Mouse (Mus musculus): Measurements from ENCODE around the gene 0610037L13Rik. TPM values are rescaled to one million over a fixed set of nuclear protein-coding genes. Genes with fewer than 3 reads are reported as not detected.
A peak's percentile ranks its signal among the peaks of the same experiment; 100 is the strongest.

0610037L13Rik gene
- 152 and 153 TPM in 2 replicates for polyA plus RNA-seq (2015; fragmentation: Nextera tagmentation; extraction: Ambion mirVana)

DNA sequence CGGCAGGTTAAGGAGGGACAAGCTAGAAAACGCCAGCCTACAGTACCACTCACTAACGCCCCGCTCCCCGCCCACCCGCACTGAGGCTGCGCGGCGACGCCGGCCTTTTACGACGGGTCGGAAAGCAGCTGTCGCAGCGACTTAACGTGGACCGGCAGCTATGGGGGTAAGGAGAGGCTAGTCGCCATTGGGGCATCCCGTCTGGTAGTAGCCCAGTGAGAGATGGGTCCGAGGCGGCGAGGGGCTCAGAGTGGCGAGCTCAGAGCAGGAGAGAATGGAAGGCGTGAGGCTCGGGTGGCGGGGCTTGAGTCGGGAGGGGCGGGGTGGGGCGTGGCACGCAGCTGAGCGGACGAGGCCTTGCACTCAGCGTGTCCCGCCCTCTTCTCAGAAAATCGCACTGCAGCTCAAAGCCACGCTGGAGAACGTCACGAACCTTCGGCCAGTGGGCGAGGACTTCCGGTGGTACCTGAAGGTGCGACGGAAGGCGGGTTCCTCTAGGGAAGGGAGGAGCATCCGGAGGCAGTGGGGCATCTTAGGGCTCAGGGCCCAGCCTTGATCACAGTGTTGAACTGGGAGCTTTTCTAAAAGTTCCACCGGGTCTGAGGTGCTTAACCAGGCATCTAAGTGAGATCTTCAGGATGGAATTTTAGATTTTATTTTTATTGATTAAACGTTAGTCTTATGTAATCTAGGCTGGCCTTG, at the start of gene 0610037L13Rik:
Gene 0610037L13Rik, plus strand, starts transcription at position 83 of the 702 bp plus-strand sequence.
- WGBS = under 1% methylated on average over 48 of the region's 48 CpGs
- H3K9ac ChIP-seq = peak within 1 kb of the TSS; percentile 55
- no peaks in the 10 kb centered on the region for H3K27me3 ChIP-seq
- H3K36me3 ChIP-seq = peaks cover 50% of the 10 kb centered on the region
- H3K27ac ChIP-seq = peak within 1 kb of the TSS; percentile 96
- peak within 1 kb of the TSS; percentile 84 for H3K4me2 ChIP-seq
- H3K4me1 ChIP-seq = peaks cover 18% of the 10 kb centered on the region
- H3K9me3 ChIP-seq = no peaks in the 10 kb centered on the region
- H3K4me3 ChIP-seq = peak within 1 kb of the TSS; percentile 65
- ATAC-seq (ENCODE audit: insufficient number of reproducible peaks, low FRiP score, low TSS enrichment, low read depth) = peak; percentile 92

DNA sequence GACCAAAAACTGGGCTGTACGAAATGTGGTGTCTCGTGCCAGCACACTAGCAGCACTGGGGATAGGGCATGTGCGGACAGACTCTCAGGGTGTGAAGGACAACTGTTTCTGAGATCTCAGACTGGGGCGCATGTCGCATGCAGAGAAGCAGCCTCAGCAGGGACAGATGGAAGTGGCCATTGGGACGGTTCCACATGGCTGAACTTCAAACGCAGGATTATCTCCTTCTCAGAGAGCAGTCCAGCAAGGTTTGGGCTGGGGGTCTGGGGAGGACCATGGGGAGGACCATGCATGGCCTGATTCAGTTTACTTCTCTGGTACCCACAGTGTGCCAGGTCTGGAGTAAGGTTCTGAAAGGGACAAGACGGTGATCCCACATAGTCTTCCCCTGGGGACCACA, 45.9 kb upstream of the 0610037L13Rik start:
- 91% methylated on average over 8 of the region's 8 CpGs for WGBS
- no peaks in the 10 kb centered on the region for H3K9me3 ChIP-seq
- no peak for ATAC-seq (ENCODE audit: insufficient number of reproducible peaks, low FRiP score, low TSS enrichment, low read depth)
- H3K4me1 ChIP-seq = 0 out of 2 replicates have a peak, but pooled peaks cover 5% of the 10 kb centered on the region
- no peak overlapping the region for H3K4me3 ChIP-seq
- H3K9ac ChIP-seq = no peak overlapping the region
- no peak overlapping the region for H3K27ac ChIP-seq
- H3K4me2 ChIP-seq = no peak overlapping the region
- H3K27me3 ChIP-seq = peaks cover 15% of the 10 kb centered on the region
- H3K36me3 ChIP-seq = no peaks in the 10 kb centered on the region

DNA sequence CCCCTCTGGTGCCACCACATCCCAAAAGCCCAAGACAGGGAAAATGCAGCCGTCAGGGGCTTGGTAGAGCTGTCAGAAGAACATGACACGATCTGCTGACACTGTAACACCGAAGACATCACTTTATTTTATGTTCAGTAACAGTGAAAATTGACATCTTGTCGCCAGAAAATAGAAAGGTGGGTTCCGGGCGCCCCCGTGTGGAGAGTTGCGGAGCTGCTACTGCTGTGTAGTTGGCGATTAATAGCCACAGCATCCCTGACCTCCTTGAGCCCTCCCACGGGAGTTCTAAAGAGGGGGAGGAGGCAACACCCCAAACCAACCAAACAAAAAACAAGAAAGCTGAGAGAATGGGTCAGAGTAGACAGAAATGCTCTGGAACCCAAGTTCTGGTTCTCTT, 44.6 kb upstream of the 0610037L13Rik start:
- 2% methylated on average over 10 of the region's 10 CpGs for WGBS
- Histone ChIP-seq H3K4me2 (no peak overlapping the region), H3K36me3 (no peaks in the 10 kb centered on the region), H3K27ac (no peak overlapping the region), H3K4me3 (no peak overlapping the region), H3K27me3 (peaks cover 15% of the 10 kb centered on the region), H3K4me1 (0 out of 2 replicates have a peak, but pooled peaks cover 5% of the 10 kb centered on the region), H3K9ac (no peak overlapping the region), H3K9me3 (no peaks in the 10 kb centered on the region)
- ATAC-seq (ENCODE audit: insufficient number of reproducible peaks, low FRiP score, low TSS enrichment, low read depth) = no peak

DNA sequence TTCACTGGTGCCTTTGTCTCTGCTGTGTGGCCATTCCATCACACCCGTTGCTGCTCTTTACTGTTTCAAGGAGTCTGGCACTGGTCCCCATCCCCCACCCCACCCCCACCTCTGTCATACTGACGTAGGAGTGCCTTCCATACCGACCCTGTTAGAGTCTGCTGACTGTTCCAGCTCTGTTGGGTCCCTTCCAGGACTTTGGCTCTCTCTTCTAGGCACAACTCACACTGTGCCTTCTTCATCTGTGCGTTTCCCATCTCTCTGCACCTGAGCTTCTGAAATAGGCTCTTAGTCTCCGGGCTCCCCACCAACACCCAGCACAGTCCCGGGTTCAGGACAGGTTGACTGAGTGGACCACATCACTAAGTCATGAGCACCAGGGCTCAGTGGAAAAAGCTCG, 42.8 kb upstream of the 0610037L13Rik start:
- 76% methylated on average over 7 of the region's 7 CpGs for WGBS
- Histone ChIP-seq H3K27ac (no peak overlapping the region), H3K9me3 (no peaks in the 10 kb centered on the region), H3K9ac (no peak overlapping the region), H3K4me2 (no peak overlapping the region), H3K4me1 (0 out of 2 replicates have a peak, but pooled peaks cover 5% of the 10 kb centered on the region), H3K4me3 (no peak overlapping the region), H3K36me3 (no peaks in the 10 kb centered on the region), H3K27me3 (peaks cover 15% of the 10 kb centered on the region)
- no peak for ATAC-seq (ENCODE audit: insufficient number of reproducible peaks, low FRiP score, low TSS enrichment, low read depth)

DNA sequence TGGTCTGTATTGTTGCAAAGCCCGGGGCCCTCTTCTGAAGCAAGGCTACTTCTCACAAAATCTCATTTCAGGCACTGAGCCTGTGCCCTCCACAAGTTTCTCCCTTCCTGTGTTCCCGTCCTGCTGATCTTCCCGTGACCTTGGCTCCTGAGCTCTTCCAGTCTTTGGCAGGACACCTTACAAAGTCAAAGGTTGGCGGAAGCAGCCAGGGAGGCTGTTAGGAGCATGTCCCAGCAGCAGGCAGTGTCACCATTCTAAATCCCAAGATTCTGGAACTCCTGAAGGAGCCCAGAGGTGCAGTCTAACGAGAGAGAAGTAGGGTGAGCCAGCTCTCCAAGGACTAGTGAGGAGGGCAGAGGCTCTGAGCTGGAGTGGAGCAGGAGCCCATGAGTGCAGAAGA, 41.1 kb upstream of the 0610037L13Rik start:
- H3K9me3 ChIP-seq = no peaks in the 10 kb centered on the region
- 75% methylated on average over 5 of the region's 5 CpGs for WGBS
- ATAC-seq (ENCODE audit: insufficient number of reproducible peaks, low FRiP score, low TSS enrichment, low read depth) = no peak
- no peak overlapping the region for H3K9ac ChIP-seq
- H3K36me3 ChIP-seq = no peaks in the 10 kb centered on the region
- 0 out of 2 replicates have a peak, but pooled peaks cover 5% of the 10 kb centered on the region for H3K4me1 ChIP-seq
- H3K4me2 ChIP-seq = no peak overlapping the region
- no peak overlapping the region for H3K27ac ChIP-seq
- H3K27me3 ChIP-seq = peaks cover 15% of the 10 kb centered on the region
- no peak overlapping the region for H3K4me3 ChIP-seq

DNA sequence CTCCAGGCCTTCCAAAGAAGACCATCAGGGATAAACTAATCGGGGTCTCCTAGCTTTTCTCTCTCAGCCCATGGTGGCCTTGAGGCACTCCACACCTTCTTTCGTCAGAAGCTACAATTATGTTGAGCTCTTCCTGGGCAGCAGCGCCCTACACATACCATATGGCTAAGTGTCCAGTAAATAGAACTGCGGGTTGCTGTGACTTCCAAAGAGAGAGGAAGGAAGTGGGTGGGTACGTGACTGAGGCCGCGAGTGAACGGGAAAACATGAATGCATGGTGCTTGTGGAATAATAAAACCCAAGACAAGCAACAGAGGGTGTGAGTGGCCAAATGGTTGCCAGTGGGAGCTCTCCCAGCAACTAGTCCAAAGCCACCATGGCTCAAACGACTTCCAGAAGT, 40.0 kb upstream of the 0610037L13Rik start:
- Histone ChIP-seq H3K4me1 (0 out of 2 replicates have a peak, but pooled peaks cover 5% of the 10 kb centered on the region), H3K9ac (no peak overlapping the region), H3K4me2 (no peak overlapping the region), H3K9me3 (no peaks in the 10 kb centered on the region), H3K27ac (no peak overlapping the region), H3K27me3 (peaks cover 15% of the 10 kb centered on the region), H3K36me3 (no peaks in the 10 kb centered on the region), H3K4me3 (no peak overlapping the region)
- 63% methylated on average over 9 of the region's 9 CpGs for WGBS
- no peak for ATAC-seq (ENCODE audit: insufficient number of reproducible peaks, low FRiP score, low TSS enrichment, low read depth)

DNA sequence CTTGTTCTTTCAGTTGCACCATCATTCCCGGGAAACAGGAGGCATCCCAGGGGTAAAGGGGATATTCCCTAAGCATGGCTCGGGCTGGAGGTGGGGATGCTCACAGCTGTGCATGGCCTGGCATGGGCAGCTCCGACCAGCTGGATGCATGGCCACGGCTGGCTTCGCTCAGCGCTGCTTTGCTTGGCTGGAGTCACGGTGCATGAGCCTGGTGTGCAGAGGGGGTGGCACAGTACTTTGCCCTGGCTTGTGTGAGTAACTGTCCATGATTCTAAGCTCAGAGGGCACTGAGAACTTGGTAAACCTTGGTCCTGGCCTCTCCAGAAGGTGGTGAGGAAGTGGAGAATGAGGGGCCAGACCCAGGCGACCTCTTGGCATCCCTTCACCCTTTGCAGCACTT, 39.5 kb upstream of the 0610037L13Rik start:
- no peak overlapping the region for H3K4me2 ChIP-seq
- no peaks in the 10 kb centered on the region for H3K9me3 ChIP-seq
- H3K4me3 ChIP-seq = no peak overlapping the region
- no peak overlapping the region for H3K27ac ChIP-seq
- ATAC-seq (ENCODE audit: insufficient number of reproducible peaks, low FRiP score, low TSS enrichment, low read depth) = no peak
- H3K27me3 ChIP-seq = peaks cover 15% of the 10 kb centered on the region
- H3K36me3 ChIP-seq = no peaks in the 10 kb centered on the region
- 0 out of 2 replicates have a peak, but pooled peaks cover 5% of the 10 kb centered on the region for H3K4me1 ChIP-seq
- WGBS = 89% methylated on average over 8 of the region's 8 CpGs
- H3K9ac ChIP-seq = no peak overlapping the region

DNA sequence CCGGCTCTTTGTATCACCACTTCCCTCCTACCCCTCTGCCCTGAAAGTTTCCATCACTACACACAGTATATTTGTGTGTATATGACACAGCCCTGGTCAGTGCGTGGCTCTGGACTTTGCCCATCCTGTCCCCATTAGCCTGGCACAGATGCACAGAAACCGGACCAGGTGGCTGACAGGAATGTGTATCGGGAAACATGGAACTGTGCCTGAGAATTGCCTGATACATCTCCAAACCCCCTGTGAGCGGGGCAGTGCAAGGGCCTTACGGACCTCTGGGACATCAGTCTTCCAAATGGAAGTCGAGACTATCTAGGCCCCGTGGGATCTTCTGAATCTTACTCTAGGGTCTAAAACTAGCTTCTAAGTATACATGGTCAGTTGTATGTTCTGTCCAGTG, 36.3 kb upstream of the 0610037L13Rik start:
- Histone ChIP-seq H3K36me3 (no peaks in the 10 kb centered on the region), H3K4me1 (no peaks in the 10 kb centered on the region), H3K27me3 (no peaks in the 10 kb centered on the region), H3K9me3 (no peaks in the 10 kb centered on the region), H3K4me3 (no peak overlapping the region), H3K27ac (no peak overlapping the region), H3K9ac (no peak overlapping the region), H3K4me2 (no peak overlapping the region)
- 88% methylated on average over 8 of the region's 8 CpGs for WGBS
- no peak for ATAC-seq (ENCODE audit: insufficient number of reproducible peaks, low FRiP score, low TSS enrichment, low read depth)

DNA sequence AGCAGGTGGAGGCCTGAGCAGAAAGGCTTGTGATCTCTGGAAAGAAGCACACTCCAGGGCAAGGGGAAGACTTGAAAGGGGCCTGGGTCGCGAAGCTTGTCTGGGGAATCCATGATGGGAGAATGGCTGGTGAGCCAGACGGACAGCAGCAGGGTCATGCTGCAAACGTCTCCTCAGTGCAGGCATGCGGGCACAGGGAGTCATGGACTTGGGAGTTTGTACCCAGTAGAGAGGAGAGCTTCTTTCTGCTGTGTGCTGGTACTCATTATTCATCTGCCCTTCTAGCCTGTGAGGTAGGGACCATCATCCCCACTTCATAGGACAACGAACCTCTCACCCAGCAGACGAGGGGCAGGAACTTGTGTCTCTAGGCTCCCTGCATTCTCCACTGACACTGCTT, 35.8 kb upstream of the 0610037L13Rik start:
- 88% methylated on average over 7 of the region's 7 CpGs for WGBS
- no peak overlapping the region for H3K4me2 ChIP-seq
- no peak overlapping the region for H3K4me3 ChIP-seq
- no peaks in the 10 kb centered on the region for H3K36me3 ChIP-seq
- H3K27me3 ChIP-seq = no peaks in the 10 kb centered on the region
- H3K9me3 ChIP-seq = no peaks in the 10 kb centered on the region
- H3K27ac ChIP-seq = no peak overlapping the region
- no peak overlapping the region for H3K9ac ChIP-seq
- no peak for ATAC-seq (ENCODE audit: insufficient number of reproducible peaks, low FRiP score, low TSS enrichment, low read depth)
- no peaks in the 10 kb centered on the region for H3K4me1 ChIP-seq

DNA sequence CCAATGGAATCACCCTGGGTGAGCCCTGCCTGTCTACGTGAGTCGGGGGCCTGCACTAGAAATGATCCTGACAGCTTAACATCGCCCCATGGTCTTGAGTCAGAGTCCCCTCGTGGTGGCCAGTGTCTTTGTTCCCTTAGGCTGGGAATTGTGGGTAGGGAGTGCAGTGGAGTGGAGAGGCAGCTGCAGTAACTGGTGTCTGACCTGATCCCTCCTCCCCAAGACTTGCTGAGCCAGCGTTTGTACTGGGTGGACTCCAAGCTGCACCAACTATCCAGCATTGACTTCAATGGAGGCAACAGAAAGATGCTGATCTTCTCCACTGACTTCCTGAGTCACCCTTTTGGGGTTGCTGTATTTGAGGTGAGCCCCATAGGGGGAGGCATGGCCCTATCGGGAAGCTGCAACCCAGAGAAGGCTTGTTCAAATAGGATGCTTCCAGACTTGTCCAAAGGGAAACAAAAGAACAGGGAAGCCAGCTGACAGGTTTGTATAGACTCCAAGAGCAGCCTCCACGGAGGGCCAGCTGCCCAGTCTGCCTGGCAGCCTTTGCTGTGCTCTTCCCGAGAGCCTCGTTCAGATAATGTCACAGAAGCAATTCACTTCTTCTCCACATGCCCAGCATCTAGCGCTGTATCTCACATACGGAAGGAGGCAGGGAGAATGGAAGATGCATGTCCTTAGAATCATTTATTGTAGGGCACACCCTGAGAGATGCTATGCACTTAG, 32.5 kb upstream of the 0610037L13Rik start:
- Histone ChIP-seq H3K4me1 (no peaks in the 10 kb centered on the region), H3K27ac (no peak overlapping the region), H3K4me3 (no peak overlapping the region), H3K9me3 (no peaks in the 10 kb centered on the region), H3K4me2 (no peak overlapping the region), H3K9ac (no peak overlapping the region), H3K27me3 (no peaks in the 10 kb centered on the region), H3K36me3 (no peaks in the 10 kb centered on the region)
- WGBS = 80% methylated on average over 11 of the region's 11 CpGs
- no peak for ATAC-seq (ENCODE audit: insufficient number of reproducible peaks, low FRiP score, low TSS enrichment, low read depth)

DNA sequence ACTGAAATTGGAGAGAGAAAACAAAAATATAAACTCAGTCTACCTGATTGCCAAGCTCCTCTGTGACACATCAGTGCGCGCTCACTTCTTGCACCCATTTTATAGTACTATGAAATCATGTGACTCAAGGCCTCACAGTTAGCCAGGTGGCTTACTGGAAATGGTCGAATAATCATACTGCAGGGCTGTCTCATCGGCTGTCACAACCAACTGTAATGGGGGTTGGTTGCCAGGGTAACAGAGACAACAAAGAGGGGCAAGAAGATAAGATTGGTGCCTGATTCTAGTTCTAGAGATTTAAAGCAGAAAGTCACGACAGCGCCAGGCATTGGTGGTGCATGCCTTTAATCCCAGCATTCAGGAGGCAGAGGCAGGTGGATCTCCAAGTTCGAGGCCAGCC, 30.6 kb upstream of the 0610037L13Rik start:
- Histone ChIP-seq H3K4me3 (no peak overlapping the region), H3K27me3 (no peaks in the 10 kb centered on the region), H3K9me3 (no peaks in the 10 kb centered on the region), H3K9ac (no peak overlapping the region), H3K27ac (no peak overlapping the region), H3K4me1 (no peaks in the 10 kb centered on the region), H3K36me3 (no peaks in the 10 kb centered on the region), H3K4me2 (no peak overlapping the region)
- no peak for ATAC-seq (ENCODE audit: insufficient number of reproducible peaks, low FRiP score, low TSS enrichment, low read depth)
- WGBS = 89% methylated on average over 7 of the region's 7 CpGs

DNA sequence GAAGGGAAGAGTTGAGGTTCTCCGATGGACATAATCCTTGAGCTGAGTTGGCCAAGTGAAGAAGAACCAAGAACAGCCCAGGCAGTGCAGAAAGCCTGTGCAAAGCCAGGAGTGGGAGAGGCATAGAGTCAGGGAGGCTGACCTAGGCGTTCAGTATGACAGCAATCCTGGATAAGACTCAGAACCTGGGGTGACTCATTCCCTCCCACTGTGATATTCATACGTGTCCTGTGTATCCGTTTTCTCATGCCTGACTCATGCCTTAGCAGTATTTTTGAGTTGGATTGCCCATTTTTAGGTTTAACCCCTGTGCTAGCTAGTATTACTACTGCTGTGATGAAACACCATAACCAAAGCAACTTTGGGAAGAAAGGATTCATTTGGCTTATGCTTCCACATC, 24.7 kb upstream of the 0610037L13Rik start:
- Histone ChIP-seq H3K4me2 (no peak overlapping the region), H3K9me3 (no peaks in the 10 kb centered on the region), H3K27ac (no peak overlapping the region), H3K9ac (no peak overlapping the region), H3K36me3 (no peaks in the 10 kb centered on the region), H3K27me3 (no peaks in the 10 kb centered on the region), H3K4me1 (no peaks in the 10 kb centered on the region), H3K4me3 (no peak overlapping the region)
- ATAC-seq (ENCODE audit: insufficient number of reproducible peaks, low FRiP score, low TSS enrichment, low read depth) = no peak
- WGBS = 82% methylated on average over 4 of the region's 4 CpGs
